Mouse (Mus musculus): Measurements from ENCODE around the gene Tcp11l2. TPM values are rescaled to one million over a fixed set of nuclear protein-coding genes. Genes with fewer than 3 reads are reported as not detected.

The Tcp11l2 gene
- polyA plus RNA-seq, 1 experiment from 2014 or later: 19.5 TPM

DNA sequence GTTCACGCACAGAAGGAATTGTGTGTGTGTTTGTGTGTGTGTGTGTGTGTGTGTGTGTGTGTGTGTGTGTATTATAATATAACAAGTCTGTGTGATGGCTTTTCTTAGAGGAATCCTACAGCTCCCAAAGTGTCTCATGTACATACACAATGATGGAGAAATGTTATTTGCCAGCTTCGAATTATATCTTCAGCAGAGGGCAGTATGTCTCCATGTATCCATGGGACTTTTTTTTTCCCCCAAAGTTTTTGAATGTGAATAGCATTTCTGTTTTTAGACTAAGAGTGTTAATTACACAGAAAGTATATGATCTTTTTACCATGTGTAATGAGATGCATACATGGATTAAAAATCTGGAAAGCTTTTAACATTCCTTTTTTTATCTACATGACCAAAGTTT is 65.2 kb downstream of the Tcp11l2 start:
- Histone ChIP-seq H3K9ac (replicated peaks) (no peak overlapping the region), H3K27ac (no peak overlapping the region), H3K4me2 (replicated peaks) (no peak overlapping the region), H3K4me1 (replicated peaks) (peaks cover 7% of the 10 kb centered on the region), H3K27me3 (no peaks in the 10 kb centered on the region), H3K4me3 (replicated peaks) (no peak overlapping the region), H3K9me3 (no peaks in the 10 kb centered on the region), H3K36me3 (peaks cover 47% of the 10 kb centered on the region)
- no peak for ATAC-seq
- 68% methylated on average over 2 of the region's 2 CpGs for WGBS

GRCm38 (mm10) chr10:84645940-84646339 is 69.5 kb downstream of the Tcp11l2 start:
- Histone ChIP-seq H3K4me1 (replicated peaks) (peaks cover 9% of the 10 kb centered on the region), H3K27ac (no peak overlapping the region), H3K4me3 (replicated peaks) (no peak overlapping the region), H3K36me3 (peaks cover 29% of the 10 kb centered on the region), H3K4me2 (replicated peaks) (no peak overlapping the region), H3K9ac (replicated peaks) (no peak overlapping the region), H3K9me3 (no peaks in the 10 kb centered on the region), H3K27me3 (no peaks in the 10 kb centered on the region)
- WGBS: 81% methylated on average over 8 of the region's 8 CpGs
- no peak for ATAC-seq

DNA sequence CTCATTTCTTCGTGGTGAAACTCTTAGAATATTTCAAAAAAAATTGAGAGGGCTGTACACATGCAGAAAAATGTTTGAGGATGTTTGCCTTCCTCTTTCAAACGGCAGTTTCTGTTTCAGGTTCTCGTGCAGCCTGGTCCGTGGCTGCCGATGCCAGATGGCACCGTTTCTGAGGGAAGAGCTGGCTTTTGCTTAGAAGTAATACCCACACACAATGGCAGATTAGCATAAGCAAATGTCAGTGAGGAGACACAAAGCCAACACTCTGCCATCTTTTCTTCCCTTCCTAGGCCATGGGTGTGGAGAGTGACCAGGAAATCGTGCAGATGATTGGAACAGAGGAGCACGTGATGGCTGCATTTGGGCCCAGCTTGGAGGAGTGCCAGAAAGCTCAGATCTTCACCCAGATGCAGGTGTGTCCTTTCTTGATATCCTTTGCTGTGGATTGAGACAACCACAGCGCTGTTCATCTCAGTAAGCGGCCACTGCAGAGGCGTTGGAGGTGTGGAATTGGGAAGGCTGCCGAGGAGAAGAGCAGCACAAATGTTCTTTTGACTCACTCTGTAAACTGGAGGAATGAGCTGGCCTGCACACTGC is 70.2 kb downstream of the Tcp11l2 start:
- peak; percentile 72 for ATAC-seq
- no peaks in the 10 kb centered on the region for H3K9me3 ChIP-seq
- H3K27ac ChIP-seq: peak overlapping the region; percentile 30; the same call in 1 of the 2 replicates
- H3K4me2 ChIP-seq (replicated peaks): no peak overlapping the region
- H3K9ac ChIP-seq (replicated peaks): no peak overlapping the region
- 75% methylated on average over 12 of the region's 12 CpGs for WGBS
- peaks cover 29% of the 10 kb centered on the region for H3K36me3 ChIP-seq
- H3K4me1 ChIP-seq (replicated peaks): peaks cover 9% of the 10 kb centered on the region
- no peak overlapping the region for H3K4me3 ChIP-seq (replicated peaks)
- no peaks in the 10 kb centered on the region for H3K27me3 ChIP-seq

DNA sequence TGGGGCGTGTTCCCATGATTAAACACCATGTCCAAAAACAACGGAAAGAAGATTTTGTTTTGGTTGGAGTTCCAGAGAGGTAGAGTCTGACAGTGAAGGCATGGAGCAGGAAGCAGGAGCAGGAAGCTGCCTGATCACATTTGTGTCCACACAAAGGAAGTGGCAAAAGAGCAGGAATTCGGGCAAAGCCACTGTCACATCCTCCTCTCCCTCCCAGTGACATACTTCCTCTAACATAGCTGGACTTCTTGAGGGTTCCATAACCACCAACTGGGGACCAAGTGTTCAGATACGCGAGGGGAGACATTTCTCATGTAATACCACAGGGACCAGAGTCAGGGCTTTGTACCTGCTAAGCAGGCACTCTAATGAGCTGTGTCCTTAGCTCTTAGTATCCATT is 70.8 kb downstream of the Tcp11l2 start:
- H3K9ac ChIP-seq (replicated peaks): no peak overlapping the region
- H3K4me3 ChIP-seq (replicated peaks): no peak overlapping the region
- ATAC-seq: no peak
- peaks cover 9% of the 10 kb centered on the region for H3K4me1 ChIP-seq (replicated peaks)
- WGBS: 97% methylated on average over 5 of the region's 5 CpGs
- H3K4me2 ChIP-seq (replicated peaks): no peak overlapping the region
- H3K27ac ChIP-seq: 0 out of 2 replicates have a peak overlapping the region, but pooled peaks have one; percentile 30
- H3K36me3 ChIP-seq: peaks cover 32% of the 10 kb centered on the region
- H3K9me3 ChIP-seq: no peaks in the 10 kb centered on the region
- H3K27me3 ChIP-seq: no peaks in the 10 kb centered on the region

DNA sequence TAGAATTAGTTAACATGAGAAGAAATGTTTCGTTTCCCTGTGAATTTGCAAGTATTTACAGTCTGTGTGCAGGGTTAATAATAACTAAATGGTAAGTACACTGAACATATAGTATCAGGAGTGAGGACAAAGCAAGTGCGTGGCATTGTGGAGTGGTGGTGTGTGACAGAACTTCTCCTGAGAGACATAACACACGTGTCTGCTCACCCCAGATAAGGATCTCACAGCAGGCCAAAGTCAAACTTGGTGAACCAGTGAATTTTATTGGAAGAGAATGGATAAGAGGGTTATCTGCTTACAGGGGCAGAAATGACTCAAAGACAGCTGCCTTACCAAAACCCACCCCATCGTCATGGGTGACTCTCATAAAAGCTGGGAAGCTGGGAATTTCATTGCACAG is 72.5 kb downstream of the Tcp11l2 start:
- H3K9me3 ChIP-seq: no peaks in the 10 kb centered on the region
- H3K4me3 ChIP-seq (replicated peaks): no peak overlapping the region
- H3K4me1 ChIP-seq (replicated peaks): peaks cover 6% of the 10 kb centered on the region
- no peak overlapping the region for H3K4me2 ChIP-seq (replicated peaks)
- 81% methylated on average over 4 of the region's 4 CpGs for WGBS
- no peak overlapping the region for H3K27ac ChIP-seq
- H3K27me3 ChIP-seq: no peaks in the 10 kb centered on the region
- peaks cover 43% of the 10 kb centered on the region for H3K36me3 ChIP-seq
- no peak overlapping the region for H3K9ac ChIP-seq (replicated peaks)
- ATAC-seq: no peak

DNA sequence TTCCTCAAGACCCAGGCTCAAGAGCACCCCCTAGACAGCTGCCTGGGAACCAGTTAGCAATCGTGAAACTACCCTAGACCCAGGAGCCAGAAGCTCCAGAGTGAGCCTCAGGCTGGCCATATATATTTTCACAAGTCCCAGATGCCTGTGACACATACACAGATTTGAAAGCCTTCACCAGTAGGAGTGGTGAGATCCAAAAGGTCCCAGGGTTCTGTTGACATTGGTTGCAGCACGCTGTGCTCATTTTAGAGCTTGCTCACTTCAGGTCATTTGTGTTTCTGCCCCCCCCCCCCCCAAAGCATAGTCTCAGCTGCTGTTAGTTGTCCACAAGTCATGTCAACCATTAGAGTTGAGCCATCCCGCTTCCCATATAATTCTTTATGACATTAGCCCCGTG is 77.6 kb downstream of the Tcp11l2 start:
- H3K9ac ChIP-seq (replicated peaks): no peak overlapping the region
- peaks cover 20% of the 10 kb centered on the region for H3K36me3 ChIP-seq
- 75% methylated on average over 4 of the region's 4 CpGs for WGBS
- H3K9me3 ChIP-seq: no peaks in the 10 kb centered on the region
- no peak overlapping the region for H3K4me2 ChIP-seq (replicated peaks)
- no peak overlapping the region for H3K4me3 ChIP-seq (replicated peaks)
- H3K27ac ChIP-seq: no peak overlapping the region
- H3K4me1 ChIP-seq (replicated peaks): peaks cover 20% of the 10 kb centered on the region
- no peak for ATAC-seq
- H3K27me3 ChIP-seq: no peaks in the 10 kb centered on the region

- no peak for ATAC-seq
- WGBS: 92% methylated on average over 4 of the region's 4 CpGs
- peaks cover 25% of the 10 kb centered on the region for H3K4me1 ChIP-seq (replicated peaks)
- no peaks in the 10 kb centered on the region for H3K27me3 ChIP-seq
- no peak overlapping the region for H3K9ac ChIP-seq (replicated peaks)
- H3K4me3 ChIP-seq (replicated peaks): no peak overlapping the region
- H3K27ac ChIP-seq: no peak overlapping the region
- H3K9me3 ChIP-seq: no peaks in the 10 kb centered on the region
- H3K4me2 ChIP-seq (replicated peaks): no peak overlapping the region
- peaks cover 16% of the 10 kb centered on the region for H3K36me3 ChIP-seq
Observed at GRCm38 (mm10) chr10:84654731-84655130, 78.3 kb downstream of the Tcp11l2 start.

- H3K9me3 ChIP-seq: no peaks in the 10 kb centered on the region
- no peak overlapping the region for H3K4me2 ChIP-seq (replicated peaks)
- H3K9ac ChIP-seq (replicated peaks): no peak overlapping the region
- no peak for ATAC-seq
- H3K4me1 ChIP-seq (replicated peaks): peaks cover 25% of the 10 kb centered on the region
- 84% methylated on average over 4 of the region's 4 CpGs for WGBS
- peaks cover 21% of the 10 kb centered on the region for H3K36me3 ChIP-seq
- no peak overlapping the region for H3K4me3 ChIP-seq (replicated peaks)
- no peaks in the 10 kb centered on the region for H3K27me3 ChIP-seq
- no peak overlapping the region for H3K27ac ChIP-seq
Observed at GRCm38 (mm10) chr10:84656618-84657017, 80.2 kb downstream of the Tcp11l2 start.

GRCm38 (mm10) chr10:84657437-84658087 is 81.1 kb downstream of the Tcp11l2 start:
- ATAC-seq: peak; percentile 58
- Histone ChIP-seq H3K4me3 (replicated peaks) (no peak overlapping the region), H3K9ac (replicated peaks) (no peak overlapping the region), H3K27ac (peak overlapping the region; percentile 62), H3K4me1 (replicated peaks) (peaks cover 25% of the 10 kb centered on the region), H3K9me3 (no peaks in the 10 kb centered on the region), H3K27me3 (no peaks in the 10 kb centered on the region), H3K36me3 (peaks cover 20% of the 10 kb centered on the region), H3K4me2 (replicated peaks) (no peak overlapping the region)
- 17% methylated on average over 6 of the region's 6 CpGs for WGBS

DNA sequence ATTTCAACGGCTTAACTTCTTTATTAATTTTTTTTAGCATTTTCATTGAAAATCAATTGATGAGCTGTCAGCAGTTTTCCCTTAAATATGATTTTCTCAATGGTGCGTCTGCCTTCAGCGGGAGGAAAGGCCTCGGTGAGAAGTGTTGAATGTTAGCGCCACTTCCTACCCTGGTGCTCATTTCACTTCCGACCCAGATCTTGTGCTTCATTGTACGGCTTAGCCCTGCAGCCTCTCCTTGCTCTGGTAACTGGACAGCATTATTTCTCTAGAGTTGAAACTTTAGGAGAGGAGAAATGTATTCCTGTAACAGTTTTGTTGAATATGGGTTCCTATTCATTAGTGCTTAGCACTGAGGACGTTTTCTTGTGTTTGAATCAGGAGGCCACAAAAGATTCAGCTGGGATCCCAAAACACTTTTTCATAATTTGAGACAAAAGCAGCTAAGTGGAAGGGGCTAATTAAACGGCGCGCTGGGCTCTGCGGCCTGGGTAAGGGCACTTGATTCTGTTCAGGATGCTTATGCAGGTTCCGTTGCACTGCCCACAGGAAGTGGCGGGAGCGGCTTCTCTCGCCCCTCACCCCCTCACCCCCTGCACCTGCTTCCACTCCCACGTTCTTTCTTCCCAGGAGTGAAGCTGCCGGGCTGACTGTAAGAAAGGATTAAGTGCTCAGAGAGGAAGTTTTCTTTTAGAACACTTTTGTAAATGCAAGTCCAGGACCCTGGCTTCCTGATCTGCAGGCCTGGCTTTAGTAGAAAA is 81.8 kb downstream of the Tcp11l2 start:
- Histone ChIP-seq H3K4me3 (replicated peaks) (no peak overlapping the region), H3K27ac (peak overlapping the region; percentile 62; the same call in 1 of the 2 replicates), H3K27me3 (no peaks in the 10 kb centered on the region), H3K36me3 (peaks cover 13% of the 10 kb centered on the region), H3K4me2 (replicated peaks) (no peak overlapping the region), H3K9me3 (no peaks in the 10 kb centered on the region), H3K4me1 (replicated peaks) (peaks cover 25% of the 10 kb centered on the region), H3K9ac (replicated peaks) (0 out of 2 replicates have a peak overlapping the region, but pooled peaks have one; percentile 12)
- 0 out of 2 replicates have a peak, but pooled peaks have one; percentile 48 for ATAC-seq
- 16% methylated on average over 18 of the region's 18 CpGs for WGBS

- Histone ChIP-seq H3K9ac (replicated peaks) (no peak overlapping the region), H3K27me3 (no peaks in the 10 kb centered on the region), H3K9me3 (no peaks in the 10 kb centered on the region), H3K36me3 (peaks cover 10% of the 10 kb centered on the region), H3K4me2 (replicated peaks) (no peak overlapping the region), H3K4me1 (replicated peaks) (peaks cover 25% of the 10 kb centered on the region), H3K4me3 (replicated peaks) (no peak overlapping the region), H3K27ac (no peak overlapping the region)
- 85% methylated on average over 3 of the region's 3 CpGs for WGBS
- no peak for ATAC-seq
Observed at GRCm38 (mm10) chr10:84659281-84659680, 82.9 kb downstream of the Tcp11l2 start.

DNA sequence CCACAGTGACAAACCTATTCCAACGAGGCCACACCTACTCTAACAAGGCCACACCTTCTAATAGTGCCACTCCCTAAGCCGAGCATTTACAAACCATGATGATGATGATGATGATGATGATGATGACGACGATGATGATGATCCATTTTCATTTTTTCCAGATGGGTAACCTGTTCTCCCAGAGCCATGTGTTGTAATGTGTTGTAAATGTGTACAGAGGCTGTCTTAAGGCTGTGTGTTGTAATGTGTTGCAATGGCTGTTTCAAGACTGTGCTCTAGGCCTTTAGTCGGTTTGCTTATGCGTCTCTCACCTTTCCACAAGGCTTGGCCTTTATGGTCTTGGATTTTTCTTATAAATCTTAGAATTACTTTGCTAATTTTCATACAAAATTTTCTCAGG is 85.7 kb downstream of the Tcp11l2 start:
- Histone ChIP-seq H3K27ac (no peak overlapping the region), H3K27me3 (no peaks in the 10 kb centered on the region), H3K4me1 (replicated peaks) (peaks cover 24% of the 10 kb centered on the region), H3K4me2 (replicated peaks) (no peak overlapping the region), H3K9me3 (no peaks in the 10 kb centered on the region), H3K36me3 (peaks cover 12% of the 10 kb centered on the region), H3K4me3 (replicated peaks) (no peak overlapping the region), H3K9ac (replicated peaks) (no peak overlapping the region)
- WGBS: 95% methylated on average over 6 of the region's 6 CpGs
- no peak for ATAC-seq

All from midbrain, embryonic 13.5 days (tissue).